Mouse (Mus musculus) left cerebral cortex, postnatal 36 days (tissue): ENCODE results near the gene Plpp2. TPM values are rescaled to one million over a fixed set of nuclear protein-coding genes. Genes with fewer than 3 reads are reported as not detected.

Experiments used
- DNase-seq, 2 experiments: peaks; one replicate each; pipeline ENCODE4 v3.0.0; 2021 to 2022; ENCODE audit warnings: low spot score in 2 of 2, mixed read lengths in 1 of 2
- intact Hi-C: fragments of 180-260 bp; cut with DNase I; formaldehyde crosslinking; loops from one replicate; pipeline ENCODE4 v1.15.1; 2025
- total RNA-seq, 2 experiments: library from RNA; stranded (reverse); gene quantifications; 2 replicates each; pipeline ENCODE4 v1.2.3; 2021

Plpp2 gene
- 1 to 10 TPM; 3.1 to 3.7 TPM for total RNA-seq

DNA sequence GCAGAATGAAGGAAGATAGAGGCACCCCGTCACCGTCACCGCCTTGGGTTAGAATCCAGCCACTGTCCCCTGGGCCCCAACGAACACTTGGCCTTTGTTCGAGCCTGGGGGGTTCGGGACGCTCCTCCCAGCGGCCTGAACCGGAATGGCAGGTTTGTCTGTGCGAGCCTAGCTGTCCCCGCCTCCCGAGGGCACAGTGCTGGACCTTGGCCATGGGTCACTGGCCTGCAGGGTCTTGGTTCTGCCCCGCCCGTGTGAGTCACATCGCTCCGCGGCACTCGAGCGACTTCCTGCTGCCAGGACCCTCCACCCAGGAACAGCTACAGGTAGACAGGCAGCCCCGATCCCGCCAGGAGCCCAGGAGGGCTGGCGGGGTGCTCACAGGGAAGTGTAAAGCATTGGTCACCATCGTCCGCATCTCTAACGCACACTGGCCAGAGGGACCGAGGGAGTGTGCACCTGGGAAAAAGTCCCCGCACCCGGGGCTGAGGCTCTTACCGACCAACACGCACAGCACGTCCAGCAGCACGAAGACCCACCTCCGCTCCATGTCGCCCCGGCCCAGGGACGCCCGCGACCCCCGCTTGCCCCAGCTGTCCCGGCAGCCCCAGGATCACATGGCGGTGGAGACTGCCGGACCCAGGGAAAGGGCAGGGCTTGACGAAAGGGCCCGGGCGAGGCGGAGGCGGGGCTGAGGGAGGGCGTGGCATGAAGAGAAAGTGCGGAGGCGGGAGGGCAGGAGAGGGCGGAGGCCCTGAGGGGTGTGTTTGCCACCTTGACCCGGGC lies at the start of gene Plpp2:
Gene Plpp2 (minus strand): TSS at position 671 of the 786 bp plus-strand sequence.
- peak; percentile 12 to 23 for DNase-seq
- intact Hi-C loops = no loop called here

DNA sequence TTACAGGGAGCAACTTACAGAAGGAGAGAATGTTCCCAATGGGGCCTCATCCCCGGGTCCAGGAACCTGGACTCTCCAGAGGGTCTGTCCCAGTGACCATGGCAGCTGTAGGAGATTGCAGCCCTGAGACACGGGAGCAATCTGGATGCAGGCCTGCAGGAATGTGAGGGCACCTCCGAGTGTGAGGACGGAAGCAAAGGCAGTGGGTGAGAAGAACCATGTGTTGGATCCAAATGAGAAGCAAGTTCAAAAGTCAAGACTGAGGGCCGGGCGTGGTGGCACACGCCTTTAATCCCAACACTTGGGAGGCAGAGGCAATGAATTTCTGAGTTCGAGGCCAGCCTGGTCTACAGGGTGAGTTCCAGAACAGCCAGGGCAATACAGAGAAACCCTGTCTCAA lies 47.9 kb upstream of the Plpp2 start:
- intact Hi-C loops = no loop called here
- DNase-seq = no peak

DNA sequence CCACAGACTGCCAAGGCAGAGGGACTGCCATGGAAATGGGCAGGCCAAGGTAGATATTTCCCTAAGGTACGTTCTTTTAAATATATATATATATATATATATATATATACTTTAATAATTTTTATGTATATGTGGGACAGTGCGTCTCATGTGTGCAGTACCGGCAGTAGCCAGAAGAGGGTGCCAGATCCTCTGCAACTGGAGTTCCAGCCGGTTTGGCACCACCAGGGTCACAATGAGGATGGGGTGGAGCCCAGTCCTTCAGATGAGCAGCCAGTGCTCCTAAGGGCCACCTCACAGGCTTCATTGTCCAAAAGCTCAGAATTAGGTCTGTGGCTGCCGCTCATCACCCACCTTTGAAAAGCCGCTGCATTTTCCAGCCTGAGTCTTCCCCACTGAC lies 47.2 kb upstream of the Plpp2 start:
- intact Hi-C loops = no loop called here

DNA sequence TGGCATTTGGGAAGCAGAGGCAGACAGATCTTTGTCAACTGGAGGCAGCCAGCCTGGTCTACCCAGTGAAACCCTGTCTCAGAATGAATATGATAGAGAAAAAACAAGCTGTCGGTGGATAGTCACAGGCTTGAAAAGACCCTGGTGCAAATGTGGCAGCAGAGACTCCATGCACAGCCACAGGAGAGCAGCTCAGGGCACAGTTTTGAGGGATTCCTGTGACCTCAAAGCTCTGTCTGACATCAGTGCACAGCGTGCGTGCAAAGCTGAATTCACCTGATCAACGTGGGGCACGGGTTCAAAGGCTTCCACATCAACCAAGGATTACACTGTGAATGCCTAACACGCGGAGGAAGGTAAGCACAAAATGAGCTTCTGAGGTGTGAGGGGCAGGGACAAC lies 46.8 kb upstream of the Plpp2 start:
- intact Hi-C loops = no loop called here
- DNase-seq = no peak

More for the DNA sequence above, 47.2 kb upstream of the Plpp2 start:
- DNase-seq = no peak

DNA sequence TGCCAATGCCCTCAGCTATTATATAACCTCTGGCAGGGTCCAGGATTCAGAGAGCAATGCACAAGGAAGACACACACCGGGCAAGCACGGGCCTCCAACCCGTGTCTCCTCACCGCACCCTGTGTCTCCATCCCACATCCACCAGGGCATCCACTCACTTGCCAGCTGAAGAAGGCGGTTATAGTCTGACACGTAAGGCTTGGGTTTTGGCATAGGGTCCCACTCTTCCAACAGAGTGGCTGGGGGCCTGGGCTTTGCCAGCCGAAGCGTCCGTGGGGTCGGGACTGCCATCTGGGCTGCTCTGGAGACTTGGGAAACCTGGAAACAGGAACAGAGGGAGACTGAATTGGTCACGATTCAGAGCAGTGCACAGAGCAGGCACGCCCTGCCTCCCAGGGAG lies 46.2 kb upstream of the Plpp2 start:
- intact Hi-C loops = no loop called here
- no peak for DNase-seq

DNA sequence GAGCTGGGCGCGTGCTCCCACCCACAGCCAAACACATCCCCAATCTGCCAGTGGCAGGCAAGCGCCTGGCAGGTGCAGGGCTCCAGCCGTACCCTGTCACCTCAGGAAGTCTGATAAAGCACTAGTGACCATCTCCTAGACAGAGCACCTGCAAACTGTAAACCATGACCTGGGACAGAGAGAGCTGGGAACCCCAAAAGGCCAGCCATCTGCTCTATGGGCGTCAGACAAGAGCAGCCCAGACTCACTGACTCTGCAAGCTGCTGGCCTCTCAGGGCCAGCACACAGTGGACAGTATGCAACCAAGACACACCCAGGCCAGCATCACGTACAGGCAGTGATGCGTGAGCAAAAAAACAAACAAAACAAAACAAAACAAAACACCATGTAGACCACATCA lies 45.3 kb upstream of the Plpp2 start:
- intact Hi-C loops = no loop called here
- DNase-seq = no peak

DNA sequence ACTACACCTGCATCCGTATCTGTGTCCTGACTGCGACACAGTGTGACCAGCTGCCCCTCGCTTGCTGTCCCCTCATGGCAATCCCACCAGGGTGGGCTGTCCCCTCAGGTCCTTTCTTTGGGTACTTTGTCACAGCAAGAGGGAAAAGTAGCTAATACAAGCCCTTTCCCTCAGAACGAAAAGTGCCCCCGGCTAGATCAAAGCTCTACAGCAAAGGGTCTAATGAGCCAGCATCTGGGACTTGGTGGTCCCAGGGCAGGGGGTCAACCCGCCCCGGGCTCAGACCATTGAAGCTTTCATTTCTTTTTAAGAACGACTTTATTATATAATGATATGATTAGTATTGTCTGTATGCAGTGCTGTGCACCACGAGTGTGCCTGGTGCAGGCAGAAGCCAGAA lies 44.7 kb upstream of the Plpp2 start:
- DNase-seq = no peak
- intact Hi-C loops = no loop called here

DNA sequence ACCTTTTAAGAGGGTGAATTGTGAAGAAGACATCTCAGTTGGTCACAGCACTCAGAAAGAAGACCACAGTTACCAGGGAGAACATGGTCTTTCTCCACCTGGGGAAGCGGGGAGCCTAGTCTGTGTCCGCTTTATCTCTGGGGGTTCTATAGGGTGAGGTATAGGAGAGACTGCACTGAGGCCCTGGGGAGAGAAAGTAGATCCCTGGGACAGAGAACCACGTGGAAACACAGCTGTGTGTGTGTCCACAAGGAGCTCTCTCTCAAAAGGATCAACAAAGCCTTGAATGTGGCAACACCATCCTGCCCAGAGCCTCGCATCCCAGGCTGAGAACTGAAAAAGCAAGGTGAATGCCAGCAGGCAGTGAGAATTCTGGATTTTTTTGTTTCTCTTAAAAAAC lies 43.8 kb upstream of the Plpp2 start:
- intact Hi-C loops = no loop called here
- no peak for DNase-seq

DNA sequence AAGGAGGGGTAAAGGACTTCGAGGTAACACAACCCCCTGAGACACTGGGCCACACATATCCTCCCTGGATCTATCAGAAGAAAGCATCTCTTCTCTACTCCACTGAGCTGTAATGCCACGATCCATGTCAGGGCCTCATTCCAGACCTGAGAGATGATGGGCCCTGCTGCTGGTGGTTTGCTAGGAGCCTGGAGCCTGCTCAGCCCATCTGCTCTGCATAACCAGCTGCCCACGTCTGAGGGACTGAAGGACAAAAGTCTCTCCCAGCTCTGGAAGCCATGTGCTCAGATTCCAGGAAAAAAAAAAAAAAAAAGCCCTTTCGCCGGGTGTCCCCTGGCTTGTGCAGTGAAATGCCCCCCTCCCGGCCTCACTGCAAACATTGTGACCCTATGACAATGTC lies 42.2 kb upstream of the Plpp2 start:
- intact Hi-C loops = no loop called here
- no peak for DNase-seq

DNA sequence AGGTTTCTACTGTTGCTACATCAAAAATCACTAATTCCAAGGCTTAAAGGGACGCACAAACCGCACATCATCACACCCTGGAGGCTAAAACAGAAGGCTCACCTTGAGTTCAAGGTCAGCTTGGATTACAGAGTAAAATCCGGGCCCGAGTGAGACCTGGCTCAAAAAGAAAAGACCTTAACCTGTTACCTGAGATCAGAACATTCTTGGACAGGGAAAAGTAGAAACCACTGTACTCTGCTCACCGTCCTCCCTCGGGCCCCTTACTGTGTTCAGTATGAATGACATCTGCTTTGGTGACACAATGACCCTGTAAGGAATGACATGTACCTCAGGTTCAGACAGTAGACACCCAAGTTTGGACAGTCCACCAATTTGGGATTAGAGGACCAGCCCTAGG lies 41.2 kb upstream of the Plpp2 start:
- intact Hi-C loops = no loop called here
- DNase-seq = no peak

DNA sequence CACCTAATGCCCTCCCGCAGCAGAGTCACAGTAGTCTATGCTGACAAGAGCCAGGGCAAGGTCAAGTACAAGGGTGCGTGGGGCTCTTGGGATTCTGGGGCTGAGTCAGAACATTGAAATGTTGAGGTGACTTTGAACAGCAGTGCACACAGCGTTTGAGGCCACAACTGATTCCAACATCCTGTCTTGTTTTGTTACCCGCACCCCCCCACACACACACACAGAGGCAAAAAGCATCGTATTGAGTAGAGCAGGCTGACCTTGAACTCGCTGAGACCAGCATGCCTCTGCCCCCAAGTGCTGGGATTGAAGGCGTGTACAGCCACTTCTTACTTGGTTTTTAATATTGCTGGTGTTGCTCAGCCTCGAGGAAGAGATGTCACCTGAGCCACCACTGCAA lies 40.8 kb upstream of the Plpp2 start:
- DNase-seq = no peak
- intact Hi-C loops = no loop called here

DNA sequence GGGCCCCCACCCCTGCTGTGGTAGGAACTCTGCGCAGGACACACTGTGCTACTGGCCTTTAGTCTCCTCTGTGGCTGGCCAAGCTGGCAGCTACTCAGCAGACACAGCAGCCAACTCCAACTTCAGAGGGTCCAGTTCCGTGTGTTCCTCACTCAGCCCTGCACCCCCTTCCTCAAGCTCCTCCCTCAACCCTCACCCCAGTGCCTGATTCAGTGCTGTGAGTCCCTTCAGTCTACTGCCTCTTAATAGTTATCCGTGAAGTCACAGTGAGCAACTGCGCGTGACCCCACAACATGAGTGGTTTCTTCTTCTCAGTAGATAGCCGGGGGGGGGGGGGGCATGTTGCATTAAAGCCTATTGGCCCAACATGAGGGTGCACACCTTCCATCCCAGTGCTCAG lies 40.0 kb upstream of the Plpp2 start:
- intact Hi-C loops = no loop called here
- DNase-seq = no peak

DNA sequence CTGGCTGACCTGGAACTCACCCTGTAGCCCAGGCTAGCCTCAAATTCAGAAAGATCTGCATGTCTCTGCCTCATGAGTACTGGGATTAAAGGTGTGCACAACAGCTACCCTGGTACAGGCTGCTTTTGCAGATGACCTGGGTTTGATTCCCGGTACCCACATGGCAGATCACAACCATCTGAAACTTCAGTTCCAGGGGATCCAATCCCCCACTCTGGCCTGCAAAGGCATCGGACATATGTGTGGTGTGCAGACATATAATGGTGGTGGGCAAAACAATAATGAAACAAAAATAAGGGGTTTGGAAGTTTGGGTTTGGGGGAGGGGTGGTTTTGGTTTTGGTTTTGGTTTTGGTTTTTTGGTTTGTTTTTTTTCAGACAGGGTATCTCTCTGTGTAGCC lies 37.7 kb upstream of the Plpp2 start:
- no peak for DNase-seq
- intact Hi-C loops = no loop called here

DNA sequence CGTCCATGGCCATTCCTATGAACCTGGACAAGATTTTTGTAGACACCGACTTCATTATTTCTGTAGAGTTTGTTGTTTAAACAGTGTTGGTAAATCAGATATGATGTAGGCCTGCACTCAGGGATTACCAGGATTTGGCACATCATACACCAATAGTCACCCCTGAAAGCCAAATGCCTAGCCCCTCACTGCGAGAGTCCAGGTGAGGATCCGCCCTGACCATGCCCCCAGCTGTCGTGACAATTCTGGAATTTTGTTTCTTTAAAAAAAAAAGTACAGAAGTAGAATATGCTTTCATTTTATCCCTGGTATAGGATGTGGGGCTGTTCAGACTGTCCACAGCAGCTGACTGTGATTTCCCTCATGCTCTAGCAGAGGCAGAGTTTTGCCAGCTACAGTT lies 36.3 kb upstream of the Plpp2 start:
- intact Hi-C loops = no loop called here
- no peak for DNase-seq

DNA sequence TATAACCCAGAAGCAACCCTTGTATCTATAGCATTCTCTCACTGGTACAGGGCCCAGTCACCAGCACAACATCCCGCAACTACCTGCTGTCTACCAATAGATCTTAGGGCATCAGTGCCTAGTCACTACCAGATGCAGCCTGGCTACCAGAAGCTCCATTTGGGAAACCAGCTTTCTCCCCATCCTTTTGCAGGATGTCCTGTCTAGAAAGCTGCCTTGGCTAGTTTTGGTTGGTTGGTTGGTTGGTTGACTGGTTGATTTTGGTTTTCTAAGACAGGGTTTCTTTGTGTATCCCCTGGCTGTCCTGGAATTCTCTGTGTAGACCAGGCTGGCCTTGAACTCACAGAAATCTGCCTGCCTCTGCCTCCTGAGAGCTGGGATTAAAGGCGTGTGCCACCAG lies 26.1 kb upstream of the Plpp2 start:
- intact Hi-C loops = no loop called here
- DNase-seq = no peak

DNA sequence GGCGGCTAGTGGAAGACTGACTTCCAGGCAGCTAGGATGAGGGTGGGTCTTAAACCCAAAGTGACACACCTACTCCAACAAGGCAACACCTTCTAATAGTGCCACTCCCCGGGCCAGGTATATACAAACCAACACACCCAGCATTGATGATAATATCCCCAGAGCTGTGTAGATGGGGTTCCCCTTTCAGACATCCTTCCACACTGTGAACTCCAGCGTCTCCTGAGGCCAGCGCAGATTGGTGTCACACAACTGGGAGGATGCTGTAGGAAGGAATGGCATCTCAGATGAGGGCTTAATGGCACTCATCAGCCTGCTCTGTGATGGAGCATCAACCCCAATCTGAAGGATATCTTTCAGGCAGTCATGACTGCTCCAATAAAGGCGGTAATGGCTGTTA lies 23.9 kb upstream of the Plpp2 start:
- no peak for DNase-seq
- intact Hi-C loops = no loop called here

DNA sequence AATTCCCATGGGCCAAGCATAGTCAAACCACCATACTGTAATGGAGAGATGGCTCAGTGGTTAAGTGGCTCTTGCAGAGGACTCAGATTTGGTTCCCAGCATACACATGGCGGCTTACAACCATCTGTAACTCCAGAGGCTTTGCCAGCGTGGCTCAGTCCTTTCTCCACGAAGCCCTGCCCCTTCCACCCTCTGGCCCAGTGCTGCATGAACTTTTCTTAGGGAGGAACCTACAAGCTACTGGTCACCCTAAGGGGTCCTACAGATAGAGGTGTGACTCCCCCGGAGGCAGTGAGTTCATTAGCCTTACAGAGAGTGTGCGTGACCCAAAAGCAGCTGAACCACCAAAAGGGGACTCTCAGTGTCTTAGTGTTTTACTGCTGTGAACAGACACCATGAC lies 23.4 kb upstream of the Plpp2 start:
- intact Hi-C loops = no loop called here
- DNase-seq = peak in 1 of 2 experiments; percentile 1

DNA sequence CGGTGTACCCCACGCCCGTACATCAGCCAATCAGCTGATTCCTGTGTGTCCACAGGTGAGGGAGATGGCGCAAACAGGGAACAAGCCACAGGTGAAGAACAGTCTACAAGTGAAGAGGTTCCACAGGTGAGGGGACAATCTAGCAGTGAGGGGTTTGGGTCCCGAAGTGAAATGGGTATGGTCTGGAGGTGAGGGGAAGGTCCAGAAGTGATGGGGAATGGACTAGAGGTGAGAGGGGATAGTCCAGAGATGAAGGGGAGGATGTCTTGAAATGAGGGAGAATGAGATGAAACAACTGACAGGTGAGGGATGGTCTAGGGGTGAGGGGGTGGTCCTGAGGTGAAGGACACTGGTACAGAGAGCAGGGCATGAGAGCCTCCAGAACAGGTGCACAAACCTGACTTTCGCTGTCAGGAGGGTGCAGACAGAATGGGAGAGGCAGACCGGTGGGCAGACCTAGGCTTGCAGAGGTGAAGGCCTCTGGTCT lies 21.7 kb upstream of the Plpp2 start:
- intact Hi-C loops = no loop called here

DNA sequence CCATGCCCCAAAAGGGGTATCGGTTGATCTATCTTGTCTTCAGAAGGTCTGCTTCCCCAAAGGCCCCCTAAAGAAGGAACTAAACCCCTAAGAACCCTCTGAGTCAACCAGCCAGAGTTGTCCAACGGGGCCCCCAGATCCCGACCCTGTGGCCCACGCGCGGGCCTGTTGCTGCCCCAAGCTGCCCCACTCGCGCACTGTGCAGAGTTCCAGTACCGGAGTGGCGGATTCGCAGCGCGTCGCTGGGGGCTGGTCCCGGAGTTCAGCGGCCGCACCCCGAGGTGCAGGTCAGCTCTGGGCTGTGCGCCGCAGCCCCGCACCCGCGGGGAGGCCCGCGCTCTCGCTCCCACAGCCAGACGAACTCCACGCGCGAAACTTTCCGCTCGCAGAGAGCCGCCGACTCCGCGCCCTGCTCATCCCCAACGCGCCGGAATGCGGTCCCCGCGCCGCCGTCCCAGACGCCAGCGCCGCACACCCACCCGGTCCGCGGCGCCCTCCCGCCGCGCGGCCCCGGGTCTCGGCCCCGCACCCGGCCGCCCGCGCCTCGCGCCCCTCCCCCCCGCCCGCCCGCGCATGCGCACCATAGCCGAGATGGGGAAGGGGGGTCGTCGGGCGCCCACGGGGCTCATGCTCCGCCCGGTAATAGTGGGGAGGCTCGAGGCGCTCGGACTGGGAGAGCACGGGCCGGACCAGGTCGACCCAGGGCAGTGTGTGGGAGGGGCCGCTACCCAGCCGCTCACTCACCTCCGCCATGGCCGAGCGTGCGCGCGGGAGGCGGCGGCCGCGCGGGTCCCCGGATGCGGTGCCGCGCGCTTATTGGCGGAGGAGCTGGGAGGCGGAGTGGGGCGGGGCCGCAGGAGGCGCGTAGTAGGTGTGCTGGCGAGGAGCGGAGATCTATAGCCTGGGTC lies 21.0 kb upstream of the Plpp2 start, which contains the start of gene Mier2:
Gene Mier2 (minus strand): TSS at position 870 of the 908 bp plus-strand sequence.
- peak; percentile 82 to 87 for DNase-seq
- intact Hi-C loops = no loop called here

More for the DNA sequence above, 21.7 kb upstream of the Plpp2 start:
- DNase-seq = no peak

DNA sequence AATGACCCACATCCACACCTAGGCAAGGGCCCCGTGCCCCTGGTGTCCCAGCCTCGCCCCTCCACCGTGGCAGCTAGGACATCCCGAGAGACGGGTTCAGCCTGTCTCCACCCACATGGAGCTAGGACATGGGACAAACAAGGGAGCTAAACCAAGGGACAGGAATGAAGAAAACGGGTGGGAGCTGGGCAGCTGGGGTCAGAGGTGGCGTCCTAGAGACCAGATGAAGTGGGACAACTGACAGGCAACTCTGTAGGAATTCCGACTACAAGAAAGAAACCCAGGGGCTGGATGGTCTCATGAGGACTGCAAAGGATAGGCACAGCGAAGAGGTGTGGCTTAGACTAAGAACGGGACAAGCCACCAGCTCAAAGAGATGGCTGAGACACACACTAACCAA lies 20.1 kb upstream of the Plpp2 start:
- intact Hi-C loops = no loop called here

DNA sequence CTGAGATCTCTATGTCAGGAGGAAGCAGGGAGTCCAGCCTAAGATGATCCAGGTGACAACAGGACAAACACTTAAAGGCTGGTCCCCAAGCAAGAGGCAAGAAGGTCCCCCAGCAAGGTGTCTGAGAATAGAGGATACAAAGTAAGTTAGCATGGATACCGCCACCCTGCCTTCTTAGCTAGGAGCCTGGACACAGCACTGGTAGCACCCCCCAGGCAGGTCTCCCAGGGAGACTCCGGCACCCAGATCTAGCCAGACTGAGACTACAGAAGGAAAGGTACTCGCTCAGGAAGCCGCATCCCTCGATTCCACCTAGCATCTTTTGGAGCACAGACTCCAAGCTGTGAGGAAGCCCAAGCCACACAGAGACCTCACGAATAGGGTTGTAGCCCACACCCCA lies 19.6 kb upstream of the Plpp2 start:
- no peak for DNase-seq
- intact Hi-C loops = no loop called here

More for the DNA sequence above, 20.1 kb upstream of the Plpp2 start:
- DNase-seq = peak in 1 of 2 experiments; percentile 2
